Mouse (Mus musculus): ENCODE measurements around the gene Phykpl. TPM values are rescaled to one million over a fixed set of nuclear protein-coding genes. Genes with fewer than 3 reads are reported as not detected.

The Phykpl gene
- polyA plus RNA-seq, 1 experiment from 2014 or later: 20.7 TPM

DNA sequence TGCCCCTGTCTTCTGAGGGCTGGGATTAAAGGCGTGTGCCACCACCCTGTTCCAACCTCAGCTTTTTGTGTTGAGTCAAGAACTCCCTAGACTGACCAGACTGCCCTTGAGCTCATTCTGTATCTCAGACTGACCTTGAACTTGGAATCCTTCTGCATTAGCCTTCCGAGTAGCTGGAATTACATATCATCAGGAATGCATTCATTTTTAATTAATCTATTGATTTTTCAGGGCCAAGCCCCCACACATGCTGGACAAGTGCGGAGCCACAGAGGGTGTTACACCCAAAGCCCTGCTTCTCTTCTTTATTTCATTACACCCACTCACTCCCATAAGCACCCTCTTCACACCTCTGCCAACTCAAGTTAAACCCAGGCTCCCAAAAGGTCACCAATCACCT is 49.2 kb downstream of the Phykpl start:
- Histone ChIP-seq H3K27me3 (no peaks in the 10 kb centered on the region), H3K4me1 (peaks cover 18% of the 10 kb centered on the region), H3K4me2 (replicated peaks) (no peak overlapping the region), H3K4me3 (replicated peaks) (no peak overlapping the region), H3K27ac (replicated peaks) (no peak overlapping the region), H3K9me3 (replicated peaks) (no peaks in the 10 kb centered on the region), H3K36me3 (peaks cover 12% of the 10 kb centered on the region; the same call in 1 of the 2 replicates), H3K9ac (no peak overlapping the region)
- 92% methylated on average over 3 of the region's 3 CpGs for WGBS
- no peak for ATAC-seq (ENCODE audit: insufficient number of reproducible peaks, low FRiP score, low TSS enrichment, low read depth)

DNA sequence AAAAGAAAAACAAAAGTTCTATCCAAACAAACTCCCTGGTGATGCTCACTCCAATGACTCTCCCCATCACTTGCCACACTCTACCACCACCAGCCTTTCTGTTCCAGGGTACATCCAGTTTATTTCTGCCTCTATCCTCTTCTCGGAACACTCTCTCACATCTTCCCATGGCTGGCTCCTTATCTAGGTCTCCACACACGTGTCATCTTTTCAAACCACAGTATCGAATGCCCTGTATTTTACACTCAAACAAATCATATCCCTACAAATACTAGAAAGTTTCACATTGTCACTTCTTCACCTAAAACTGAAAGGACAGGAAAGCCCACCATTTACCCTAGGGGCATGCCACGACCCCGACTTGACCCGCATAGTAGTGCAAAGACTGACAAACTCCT is 50.6 kb downstream of the Phykpl start:
- peak overlapping the region; percentile 79 for H3K4me2 ChIP-seq (replicated peaks)
- WGBS: 10% methylated on average over 6 of the region's 6 CpGs
- peak overlapping the region; percentile 82 for H3K4me3 ChIP-seq (replicated peaks)
- H3K36me3 ChIP-seq: peaks cover 2% of the 10 kb centered on the region; the same call in 1 of the 2 replicates
- peak overlapping the region; percentile 87 for H3K27ac ChIP-seq (replicated peaks)
- peak overlapping the region; percentile 64 for H3K9ac ChIP-seq
- no peaks in the 10 kb centered on the region for H3K9me3 ChIP-seq (replicated peaks)
- no peaks in the 10 kb centered on the region for H3K27me3 ChIP-seq
- H3K4me1 ChIP-seq: peaks cover 20% of the 10 kb centered on the region
- ATAC-seq (ENCODE audit: insufficient number of reproducible peaks, low FRiP score, low TSS enrichment, low read depth): no peak

DNA sequence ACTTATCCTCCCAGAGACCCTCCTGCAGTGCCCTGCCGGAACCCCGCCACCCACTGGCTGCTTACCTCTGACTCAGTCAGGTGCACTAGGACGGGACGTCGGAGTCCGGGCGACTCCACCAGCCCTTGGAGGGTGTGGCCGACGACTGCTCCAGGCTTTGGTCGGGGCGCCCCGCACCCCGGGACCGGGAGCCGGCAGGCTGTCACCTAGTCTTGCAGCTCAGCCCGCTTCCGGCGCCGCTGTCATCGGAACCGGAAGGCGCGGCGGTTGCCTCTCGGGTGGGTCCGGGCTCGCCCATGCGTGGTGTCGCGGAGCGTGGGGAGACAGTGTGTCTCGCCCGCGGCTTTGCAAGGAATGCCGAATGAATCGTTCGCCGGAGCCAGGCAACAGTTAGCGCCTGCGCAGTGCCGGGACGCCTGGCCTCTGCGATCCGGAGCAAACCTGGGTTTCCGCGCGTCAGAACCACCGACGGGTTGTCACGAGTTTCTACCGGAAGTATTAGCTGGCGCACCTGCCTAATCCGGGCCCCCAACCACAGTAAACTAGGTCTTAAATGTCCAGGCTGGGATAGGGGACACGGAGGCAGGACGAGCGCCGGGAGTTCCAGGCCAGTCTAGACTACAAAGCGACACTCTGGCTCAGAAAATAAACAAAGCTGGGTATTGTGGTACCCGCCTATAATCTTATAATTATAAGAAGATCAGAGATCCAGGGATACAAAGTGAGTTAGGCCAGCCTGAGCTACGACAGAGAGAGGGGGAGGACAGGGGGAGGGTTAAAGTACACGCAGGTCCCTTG is 51.2 kb downstream of the Phykpl start, which contains the start of gene Rmnd5b:
TSS of gene Rmnd5b (minus strand) at position 372 of the 798 bp plus-strand sequence.
- Histone ChIP-seq H3K9me3 (replicated peaks) (no peaks in the 10 kb centered on the region), H3K27me3 (no peaks in the 10 kb centered on the region), H3K27ac (replicated peaks) (peak within 1 kb of the TSS; percentile 87), H3K4me2 (replicated peaks) (peak within 1 kb of the TSS; percentile 79), H3K9ac (peak within 1 kb of the TSS; percentile 64), H3K4me3 (replicated peaks) (peak within 1 kb of the TSS; percentile 82), H3K4me1 (peaks cover 26% of the 10 kb centered on the region), H3K36me3 (peaks cover under 1% of the 10 kb centered on the region; the same call in 1 of the 2 replicates)
- peak; percentile 73 for ATAC-seq (ENCODE audit: insufficient number of reproducible peaks, low FRiP score, low TSS enrichment, low read depth)
- under 1% methylated on average over 61 of the region's 61 CpGs for WGBS

DNA sequence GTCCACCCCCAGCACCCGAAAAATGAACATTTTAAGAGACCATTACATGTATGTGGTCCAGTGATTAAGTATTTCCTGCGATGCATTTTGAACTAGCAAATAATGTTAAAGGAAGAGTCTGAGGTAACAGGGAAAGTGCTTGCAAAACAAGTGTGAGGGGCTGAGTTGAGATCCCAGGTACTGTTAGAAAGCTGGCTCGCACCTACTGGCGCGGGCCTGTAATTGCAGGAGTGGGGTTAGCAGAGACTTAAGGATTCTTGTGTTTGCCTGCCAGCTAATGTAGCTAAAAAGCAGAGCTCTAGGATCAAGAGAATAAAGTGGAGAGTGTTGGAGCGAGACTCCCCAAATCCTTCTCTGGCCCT is 51.7 kb downstream of the Phykpl start:
- H3K4me2 ChIP-seq (replicated peaks): peak overlapping the region; percentile 79
- WGBS: 4% methylated on average over 6 of the region's 6 CpGs
- peak overlapping the region; percentile 82 for H3K4me3 ChIP-seq (replicated peaks)
- no peak for ATAC-seq (ENCODE audit: insufficient number of reproducible peaks, low FRiP score, low TSS enrichment, low read depth)
- peaks cover 30% of the 10 kb centered on the region for H3K4me1 ChIP-seq
- no peaks in the 10 kb centered on the region for H3K9me3 ChIP-seq (replicated peaks)
- H3K9ac ChIP-seq: peak overlapping the region; percentile 64
- peak overlapping the region; percentile 87 for H3K27ac ChIP-seq (replicated peaks)
- H3K36me3 ChIP-seq: no peaks in the 10 kb centered on the region
- H3K27me3 ChIP-seq: no peaks in the 10 kb centered on the region

DNA sequence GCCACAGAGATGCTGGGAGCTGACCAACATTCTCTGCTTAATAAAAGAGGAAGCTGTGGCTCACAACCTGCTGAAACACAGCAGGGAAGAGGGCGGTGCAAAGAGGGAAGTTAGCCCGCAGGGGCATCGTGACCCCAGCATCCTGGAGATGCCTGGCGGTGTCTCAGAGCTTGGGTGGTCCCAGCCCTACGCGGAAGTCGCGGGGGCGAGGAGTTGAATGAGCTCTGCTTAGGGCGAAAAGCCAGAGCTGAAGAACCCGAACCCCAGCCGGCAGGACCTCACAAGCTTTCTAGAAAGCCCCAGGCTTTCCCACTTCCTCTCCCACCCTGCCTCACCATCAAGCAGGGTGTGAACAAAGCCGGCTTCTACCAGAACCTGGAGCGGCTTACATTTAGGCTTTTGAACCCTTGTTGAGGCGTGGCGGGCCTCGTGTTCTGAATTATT is 53.4 kb downstream of the Phykpl start:
- Histone ChIP-seq H3K4me3 (replicated peaks) (peak overlapping the region; percentile 15), H3K27me3 (no peaks in the 10 kb centered on the region), H3K4me1 (peaks cover 36% of the 10 kb centered on the region), H3K4me2 (replicated peaks) (peak overlapping the region; percentile 33), H3K9me3 (replicated peaks) (no peaks in the 10 kb centered on the region), H3K27ac (replicated peaks) (peak overlapping the region; percentile 70), H3K36me3 (peaks cover 7% of the 10 kb centered on the region; the same call in 1 of the 2 replicates), H3K9ac (no peak overlapping the region)
- WGBS: 2% methylated on average over 17 of the region's 17 CpGs
- ATAC-seq (ENCODE audit: insufficient number of reproducible peaks, low FRiP score, low TSS enrichment, low read depth): no peak

DNA sequence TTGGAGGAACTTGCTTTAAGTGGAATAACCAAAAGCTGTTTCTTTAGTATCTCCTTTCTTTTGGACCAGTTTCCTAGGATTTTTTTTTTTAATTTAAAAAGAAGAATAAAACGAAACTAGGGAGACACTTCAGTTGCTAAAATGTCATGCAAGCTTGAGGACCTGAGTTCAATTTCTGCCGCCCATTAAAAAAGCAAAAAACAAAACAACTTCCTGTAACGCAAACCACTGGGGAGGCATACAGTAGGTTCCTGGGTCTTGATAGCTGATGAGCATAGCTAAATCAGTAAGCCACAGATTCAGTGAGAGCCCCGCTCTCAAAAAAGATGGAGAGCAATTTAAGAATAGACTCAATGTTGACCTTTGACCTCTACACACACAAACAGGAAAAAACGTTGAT is 53.9 kb downstream of the Phykpl start:
- no peak overlapping the region for H3K9ac ChIP-seq
- WGBS: 58% methylated on average over 5 of the region's 5 CpGs
- peaks cover 7% of the 10 kb centered on the region; the same call in 1 of the 2 replicates for H3K36me3 ChIP-seq
- no peaks in the 10 kb centered on the region for H3K9me3 ChIP-seq (replicated peaks)
- H3K4me2 ChIP-seq (replicated peaks): peak overlapping the region; percentile 33; the same call in 1 of the 2 replicates
- ATAC-seq (ENCODE audit: insufficient number of reproducible peaks, low FRiP score, low TSS enrichment, low read depth): no peak
- H3K27ac ChIP-seq (replicated peaks): peak overlapping the region; percentile 70
- H3K4me1 ChIP-seq: peaks cover 41% of the 10 kb centered on the region
- H3K27me3 ChIP-seq: no peaks in the 10 kb centered on the region
- H3K4me3 ChIP-seq (replicated peaks): no peak overlapping the region

DNA sequence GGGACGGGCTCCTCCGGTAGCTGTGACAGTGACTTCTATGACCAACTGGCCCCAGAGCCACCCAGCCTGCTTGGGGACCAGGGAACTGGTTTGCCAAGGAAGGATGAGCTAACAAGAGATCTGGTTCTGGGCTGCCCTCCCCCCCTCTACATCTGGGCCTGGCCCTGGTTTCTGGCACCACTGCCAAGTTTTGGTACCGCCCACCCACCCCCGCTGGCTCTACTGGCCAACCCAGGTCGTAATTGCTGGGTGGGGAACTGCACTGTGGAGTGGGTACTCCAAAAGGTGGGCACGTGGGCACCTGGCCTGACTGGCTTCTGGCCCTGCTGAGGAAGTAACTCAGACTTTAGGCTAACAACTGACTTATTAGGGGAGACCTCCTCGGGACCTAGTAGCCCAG is 56.2 kb downstream of the Phykpl start:
- H3K9ac ChIP-seq: no peak overlapping the region
- WGBS: 76% methylated on average over 7 of the region's 7 CpGs
- ATAC-seq (ENCODE audit: insufficient number of reproducible peaks, low FRiP score, low TSS enrichment, low read depth): no peak

DNA sequence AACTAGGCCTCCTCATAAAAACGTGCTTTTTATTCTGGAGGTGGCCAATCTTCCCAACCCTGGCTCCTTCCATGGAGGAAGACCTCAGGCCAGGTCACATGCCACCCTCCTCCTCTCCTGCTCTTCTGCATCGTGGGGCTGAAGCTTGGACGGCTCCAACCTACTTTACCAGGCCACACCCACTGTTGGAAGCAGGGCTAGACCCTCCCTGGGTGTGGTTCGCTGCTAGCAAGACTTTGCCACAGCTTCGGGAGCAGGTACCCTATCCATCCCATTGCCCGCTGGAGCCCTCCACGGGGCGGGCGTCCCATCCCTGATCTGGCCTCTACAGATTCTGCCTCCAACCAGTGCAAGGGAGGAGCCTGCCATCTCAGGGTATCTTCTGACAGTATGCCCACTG is 58.6 kb downstream of the Phykpl start:
- peaks cover 58% of the 10 kb centered on the region for H3K4me1 ChIP-seq
- H3K27ac ChIP-seq (replicated peaks): peak overlapping the region; percentile 79
- no peaks in the 10 kb centered on the region for H3K9me3 ChIP-seq (replicated peaks)
- 67% methylated on average over 9 of the region's 9 CpGs for WGBS
- no peaks in the 10 kb centered on the region for H3K27me3 ChIP-seq
- H3K4me2 ChIP-seq (replicated peaks): peak overlapping the region; percentile 21; the same call in 1 of the 2 replicates
- no peak overlapping the region; the same call in 1 of the 2 replicates for H3K4me3 ChIP-seq (replicated peaks)
- no peak for ATAC-seq (ENCODE audit: insufficient number of reproducible peaks, low FRiP score, low TSS enrichment, low read depth)
- no peak overlapping the region for H3K9ac ChIP-seq
- H3K36me3 ChIP-seq: peaks cover 20% of the 10 kb centered on the region; the same call in 1 of the 2 replicates

More for the DNA sequence above, 56.2 kb downstream of the Phykpl start:
- H3K9me3 ChIP-seq (replicated peaks): no peaks in the 10 kb centered on the region
- H3K27ac ChIP-seq (replicated peaks): peak overlapping the region; percentile 39; the same call in 1 of the 2 replicates
- H3K36me3 ChIP-seq: peaks cover 20% of the 10 kb centered on the region; the same call in 1 of the 2 replicates
- H3K4me1 ChIP-seq: peaks cover 57% of the 10 kb centered on the region
- H3K4me2 ChIP-seq (replicated peaks): no peak overlapping the region
- no peaks in the 10 kb centered on the region for H3K27me3 ChIP-seq
- H3K4me3 ChIP-seq (replicated peaks): no peak overlapping the region

DNA sequence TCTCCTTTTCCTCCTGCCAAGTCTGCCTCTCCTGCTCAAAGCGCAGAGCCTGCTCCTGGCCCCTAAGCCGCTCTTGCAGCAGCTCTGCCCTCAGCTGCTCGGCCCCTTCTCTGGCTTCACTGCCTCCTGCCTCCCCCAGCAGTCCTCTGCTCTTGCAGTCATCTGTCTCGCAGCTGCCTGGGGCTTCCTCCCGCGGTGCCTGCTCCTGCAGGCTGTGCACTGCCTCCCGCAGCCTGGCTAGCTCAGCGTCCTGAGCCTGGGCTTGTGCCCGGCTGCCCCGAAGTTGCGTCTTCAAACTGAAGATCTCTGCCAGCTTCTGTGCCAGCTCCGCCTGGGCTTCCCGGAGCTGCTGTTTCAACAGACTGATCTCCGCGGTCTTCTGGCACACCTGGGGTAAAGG is 59.2 kb downstream of the Phykpl start:
- no peaks in the 10 kb centered on the region for H3K9me3 ChIP-seq (replicated peaks)
- 42% methylated on average over 15 of the region's 15 CpGs for WGBS
- H3K4me2 ChIP-seq (replicated peaks): peak overlapping the region; percentile 21; the same call in 1 of the 2 replicates
- H3K27me3 ChIP-seq: no peaks in the 10 kb centered on the region
- H3K27ac ChIP-seq (replicated peaks): peak overlapping the region; percentile 79
- peak; percentile 7; the same call in 1 of the 2 replicates for ATAC-seq (ENCODE audit: insufficient number of reproducible peaks, low FRiP score, low TSS enrichment, low read depth)
- no peak overlapping the region for H3K9ac ChIP-seq
- H3K4me1 ChIP-seq: peaks cover 63% of the 10 kb centered on the region
- peaks cover 20% of the 10 kb centered on the region; the same call in 1 of the 2 replicates for H3K36me3 ChIP-seq
- H3K4me3 ChIP-seq (replicated peaks): no peak overlapping the region; the same call in 1 of the 2 replicates

DNA sequence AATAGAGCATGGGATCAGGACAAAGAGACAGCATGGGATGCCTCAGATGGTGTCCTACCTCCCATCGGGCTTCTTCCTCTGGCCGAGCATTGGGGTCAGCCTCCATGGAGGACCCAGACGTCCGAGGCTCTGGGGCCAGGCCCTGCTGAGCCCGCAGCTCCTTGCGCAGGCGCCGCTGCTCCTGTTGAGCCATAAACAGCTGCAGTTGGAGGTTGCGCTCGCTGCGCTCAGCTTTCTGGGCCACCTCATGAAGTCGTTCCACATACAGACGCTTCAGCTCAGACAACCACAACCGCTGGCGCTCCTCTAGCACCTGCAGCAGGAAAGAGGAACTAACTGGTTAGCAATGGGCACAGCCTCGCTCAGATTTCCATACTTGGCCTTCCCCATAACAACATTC is 59.7 kb downstream of the Phykpl start:
- Histone ChIP-seq H3K9ac (no peak overlapping the region), H3K27me3 (no peaks in the 10 kb centered on the region), H3K4me1 (peaks cover 68% of the 10 kb centered on the region), H3K9me3 (replicated peaks) (no peaks in the 10 kb centered on the region), H3K27ac (replicated peaks) (peak overlapping the region; percentile 79), H3K36me3 (peaks cover 20% of the 10 kb centered on the region; the same call in 1 of the 2 replicates), H3K4me2 (replicated peaks) (peak overlapping the region; percentile 21; the same call in 1 of the 2 replicates), H3K4me3 (replicated peaks) (no peak overlapping the region)
- 76% methylated on average over 16 of the region's 16 CpGs for WGBS
- no peak for ATAC-seq (ENCODE audit: insufficient number of reproducible peaks, low FRiP score, low TSS enrichment, low read depth)

DNA sequence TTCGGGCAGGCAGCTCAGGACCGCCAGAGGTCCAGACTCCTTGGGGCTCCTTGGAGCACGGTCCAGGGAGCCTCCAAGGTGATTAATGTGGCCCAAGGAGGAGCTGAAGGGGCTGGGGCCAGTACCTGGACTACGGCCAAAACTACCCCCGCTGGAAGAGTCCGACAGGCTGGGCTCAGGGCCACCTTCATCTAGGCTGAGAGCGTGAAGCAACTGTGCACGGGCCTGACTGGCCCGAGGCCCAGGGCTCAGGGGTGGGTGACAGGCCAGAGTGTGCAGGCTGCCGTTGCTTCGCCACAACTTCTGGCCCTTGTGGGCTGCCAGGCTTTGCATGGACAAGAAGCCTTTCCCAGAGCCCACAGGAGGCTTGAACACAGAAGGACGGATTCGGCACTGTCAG is 60.7 kb downstream of the Phykpl start:
- WGBS: 82% methylated on average over 13 of the region's 13 CpGs
- Histone ChIP-seq H3K9me3 (replicated peaks) (no peaks in the 10 kb centered on the region), H3K27me3 (no peaks in the 10 kb centered on the region), H3K4me2 (replicated peaks) (no peak overlapping the region), H3K4me3 (replicated peaks) (no peak overlapping the region), H3K36me3 (peaks cover 20% of the 10 kb centered on the region; the same call in 1 of the 2 replicates), H3K9ac (no peak overlapping the region), H3K27ac (replicated peaks) (no peak overlapping the region), H3K4me1 (peaks cover 75% of the 10 kb centered on the region)
- ATAC-seq (ENCODE audit: insufficient number of reproducible peaks, low FRiP score, low TSS enrichment, low read depth): no peak

Measured in embryonic facial prominence, embryonic 15.5 days (tissue).